ENCODE assay signal across 26 mouse cellular contexts in the genomic region with DNA sequence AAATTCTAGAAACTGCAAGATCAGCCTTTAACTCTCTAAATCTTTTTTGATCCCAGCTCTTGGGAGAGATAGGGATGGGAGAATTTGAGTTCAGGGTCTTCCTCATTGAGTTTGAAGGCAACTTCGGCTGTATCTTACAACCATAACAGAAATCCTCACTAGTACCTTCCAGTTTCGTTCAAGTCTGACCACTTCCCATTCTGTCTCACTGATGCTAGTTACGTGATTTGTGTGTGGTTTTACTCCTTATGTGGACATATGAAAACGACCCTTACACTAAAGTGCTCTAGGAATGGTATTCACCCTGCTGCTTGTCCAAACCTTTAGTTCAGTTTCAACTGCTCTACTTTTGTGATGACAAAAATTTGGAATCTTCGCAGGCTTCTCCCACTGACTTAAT. TPM values are rescaled to one million over a fixed set of nuclear protein-coding genes. Genes with fewer than 3 reads are reported as not detected.
A peak's percentile ranks its signal among the peaks of the same experiment; 100 is the strongest.
DNase-seq lines count a peak whose midpoint lies in the region; ATAC-seq and TF ChIP-seq lines count a peak whose summit lies in the region.
"Had no signal": no experiment of that assay in that cellular context is flagged by ENCODE, and none has a peak within 500 bp of the region (broad histone marks: within the 10 kb centered on the region; RNA-seq: fewer than 3 reads in every experiment).

No protein-coding gene starts in this region.

- no peak for TF ChIP-seq RAD21 in CH12.LX (IDR thresholded peaks at IDR 0.05; ENCODE audit: low read depth, low read length)

- TF ChIP-seq POLR2A in CH12.LX (IDR thresholded peaks at IDR 0.05; ENCODE audit: low read depth, low read length): no peak

- H3K9ac ChIP-seq in midbrain, postnatal 0 days (replicated peaks; ENCODE audit: low read length, poor library complexity, severe bottlenecking): no peak overlapping the region
- H3K9ac ChIP-seq in CH12.LX (ENCODE audit: insufficient read depth, low read depth): no peak overlapping the region
- no peak overlapping the region for H3K9ac ChIP-seq in midbrain, embryonic 14.5 days (replicated peaks; ENCODE audit: low read length)
- H3K9ac ChIP-seq: heart, embryonic 15.5 days; hindbrain, embryonic 14.5 days; liver, postnatal 0 days had no signal

- WGBS in midbrain, embryonic 10.5 days: 92% methylated on average over 5 of the region's 5 CpGs
- WGBS in midbrain, postnatal 0 days: 89% methylated on average over 5 of the region's 5 CpGs
- 91% methylated on average over 5 of the region's 5 CpGs for WGBS in midbrain, embryonic 14.5 days

- DNase-seq in midbrain, embryonic 10.5 days (ENCODE audit: low spot score): no peak
- DNase-seq in midbrain, postnatal 0 days (ENCODE audit: low spot score): no peak
- DNase-seq in 416B (ENCODE audit: low read depth) (peak; percentile 12), CH12.LX (ENCODE audit: extremely low read depth) (no peak)
- DNase-seq in midbrain, embryonic 14.5 days: no peak
- no peak for DNase-seq in right cerebral cortex, postnatal 36 days (ENCODE audit: low spot score in 2 of 2)
- no peak for DNase-seq in cerebellum, postnatal 10 days
- DNase-seq: adrenal gland, postnatal 25 days; cerebellum, adult 8-10 months; gastrocnemius, adult 2 months; heart, postnatal 36 days; kidney, adult 8-10 months; kidney, postnatal 25 days; liver; liver, postnatal 0 days; right cerebral cortex, adult 18-20 months had no signal

- H3K79me2 ChIP-seq in CH12.LX (replicated peaks; ENCODE audit: control insufficient read depth, extremely low read depth, insufficient read depth, poor library complexity, severe bottlenecking): 0 out of 2 replicates have a peak, but pooled peaks cover 2% of the 10 kb centered on the region

- H3K27ac ChIP-seq in midbrain, embryonic 10.5 days (replicated peaks): no peak overlapping the region
- H3K27ac ChIP-seq in midbrain, postnatal 0 days (ENCODE audit: low read depth, low read length): no peak overlapping the region
- no peak overlapping the region for H3K27ac ChIP-seq in CH12.LX (ENCODE audit: insufficient read depth, low read depth)
- H3K27ac ChIP-seq in midbrain, embryonic 14.5 days (replicated peaks; ENCODE audit: low read depth, low read length): no peak overlapping the region
- H3K27ac ChIP-seq: forebrain, embryonic 13.5 days; gastrocnemius, adult 2 months; heart, embryonic 15.5 days; hindbrain, embryonic 14.5 days; layer of hippocampus, adult 2 months; limb, embryonic 10.5 days; stomach, postnatal 0 days had no signal

- peaks cover 35% of the 10 kb centered on the region for H3K4me1 ChIP-seq in midbrain, embryonic 10.5 days
- peaks cover 10% of the 10 kb centered on the region; the same call in 1 of the 2 replicates for H3K4me1 ChIP-seq in midbrain, postnatal 0 days (ENCODE audit: insufficient read depth, low read length)
- H3K4me1 ChIP-seq in CH12.LX (ENCODE audit: control insufficient read depth in 1 of 2, insufficient read depth in 2 of 2): peaks cover 6 to 31% of the 10 kb centered on the region in 2 experiments
- peaks cover 21% of the 10 kb centered on the region for H3K4me1 ChIP-seq in midbrain, embryonic 14.5 days (ENCODE audit: control insufficient read depth, insufficient read depth, low read length)

- in situ Hi-C loops in CH12.LX (cut with MboI; ENCODE audit: low pct_ligation_motif_present, low pct_unique_long_range_greater_than_20kb, low sequenced_read_pairs): no loop called here

- H3K27me3 ChIP-seq in midbrain, embryonic 10.5 days (ENCODE audit: low read depth, poor library complexity, severe bottlenecking): no peaks in the 10 kb centered on the region
- H3K27me3 ChIP-seq in midbrain, postnatal 0 days (ENCODE audit: insufficient read depth, low read length): no peaks in the 10 kb centered on the region
- H3K27me3 ChIP-seq in CH12.LX (replicated peaks): no peaks in the 10 kb centered on the region
- no peaks in the 10 kb centered on the region for H3K27me3 ChIP-seq in midbrain, embryonic 14.5 days (ENCODE audit: control insufficient read depth, insufficient read depth, low read length)
- H3K27me3 ChIP-seq: forebrain, embryonic 13.5 days had no signal

- peaks cover 40% of the 10 kb centered on the region for H3K36me3 ChIP-seq in midbrain, embryonic 10.5 days
- no peaks in the 10 kb centered on the region for H3K36me3 ChIP-seq in midbrain, postnatal 0 days (ENCODE audit: insufficient read depth, low read length)
- peaks cover 2 to 11% of the 10 kb centered on the region in 2 experiments for H3K36me3 ChIP-seq in CH12.LX (replicated peaks in 1 of 2; ENCODE audit: control insufficient read depth in 1 of 2, insufficient read depth in 1 of 2, low read length in 1 of 2)
- H3K36me3 ChIP-seq in midbrain, embryonic 14.5 days (ENCODE audit: control insufficient read depth, insufficient read depth, low read length): peaks cover 4% of the 10 kb centered on the region; the same call in 1 of the 2 replicates

- H3K4me2 ChIP-seq in midbrain, postnatal 0 days (ENCODE audit: low read depth, low read length, poor library complexity, severe bottlenecking): no peak overlapping the region
- peak overlapping the region; percentile 98 for H3K4me2 ChIP-seq in CH12.LX (ENCODE audit: insufficient read depth, low read depth, poor library complexity, severe bottlenecking)
- peak overlapping the region; percentile 72 for H3K4me2 ChIP-seq in midbrain, embryonic 14.5 days (ENCODE audit: low read length)
- H3K4me2 ChIP-seq: heart, embryonic 15.5 days had no signal

- peak overlapping the region; percentile 82; the same call in 1 of the 2 replicates for H3K4me3 ChIP-seq in midbrain, embryonic 10.5 days
- H3K4me3 ChIP-seq in midbrain, postnatal 0 days (ENCODE audit: low read depth, low read length): no peak overlapping the region
- no peak overlapping the region for H3K4me3 ChIP-seq in CH12.LX (replicated peaks in 1 of 3; ENCODE audit: low read depth in 2 of 3, low read length in 2 of 3, poor library complexity in 1 of 3)
- no peak overlapping the region for H3K4me3 ChIP-seq in midbrain, embryonic 14.5 days (replicated peaks; ENCODE audit: low read depth, low read length)
- H3K4me3 ChIP-seq: forebrain, embryonic 13.5 days; gastrocnemius, adult 2 months; heart, embryonic 15.5 days; layer of hippocampus, adult 2 months; limb, embryonic 10.5 days had no signal

- no peak for TF ChIP-seq EP300 in CH12.LX (IDR thresholded peaks at IDR 0.05; ENCODE audit: low read length)

- dilution Hi-C loops in CH12.LX (cut with MboI; ENCODE audit: extremely low pct_ligation_motif_present, extremely low pct_unique_long_range_greater_than_20kb, low sequenced_read_pairs): no loop called here

- no peak for ATAC-seq in midbrain, postnatal 0 days (ENCODE audit: low FRiP score)
- ATAC-seq in midbrain, embryonic 14.5 days (ENCODE audit: low FRiP score, low TSS enrichment): no peak
- ATAC-seq: forebrain, embryonic 13.5 days; liver, postnatal 0 days; lung, postnatal 0 days had no signal

- no peaks in the 10 kb centered on the region for H3K9me3 ChIP-seq in midbrain, embryonic 10.5 days (replicated peaks)
- no peaks in the 10 kb centered on the region for H3K9me3 ChIP-seq in midbrain, postnatal 0 days (ENCODE audit: low read length)
- H3K9me3 ChIP-seq in CH12.LX (replicated peaks; ENCODE audit: low read length): no peaks in the 10 kb centered on the region
- no peaks in the 10 kb centered on the region for H3K9me3 ChIP-seq in midbrain, embryonic 14.5 days (ENCODE audit: control insufficient read depth, low read length)
- H3K9me3 ChIP-seq: forebrain, embryonic 13.5 days; heart, embryonic 15.5 days; limb, embryonic 10.5 days had no signal

- no peak for TF ChIP-seq CTCF in midbrain, postnatal 0 days (IDR thresholded peaks at IDR 0.05)
- no peak for TF ChIP-seq CTCF in CH12.LX (conservative IDR thresholded peaks at IDR 0.05 in 1 of 2, IDR thresholded peaks at IDR 0.05 in 1 of 2; ENCODE audit: low read depth in 2 of 2, low read length in 2 of 2)

RNA-seq across cellular contexts. Expression of gene Taf13, which starts 2.5 kb away (rescaled TPM):
- polyA plus RNA-seq in midbrain, embryonic 10.5 days (2016; fragmentation: Nextera tagmentation; extraction: Ambion mirVana): 72.9 and 78.3 TPM in 2 replicates
- 7.0 and 11.3 TPM in 2 replicates for total RNA-seq in midbrain, postnatal 0 days (2014; rRNA removed)
- 43.2 and 44.1 TPM in 2 replicates for polyA plus RNA-seq in midbrain, postnatal 0 days (2015; fragmentation: Nextera tagmentation; extraction: Ambion mirVana)
- total RNA-seq in CH12.LX (2012; rRNA removed): 9.6 and 10.0 TPM in 2 replicates
- 10.3 and 12.0 TPM in 2 replicates for total RNA-seq in CH12.LX (2014; rRNA removed)
- polyA plus RNA-seq in CH12.LX (2012; ENCODE audit: insufficient read length, low read depth): 19.7 and 20.9 TPM in 2 replicates
- 63.4 and 63.6 TPM in 2 replicates for polyA plus RNA-seq in midbrain, embryonic 14.5 days (2014; fragmentation: Nextera tagmentation; extraction: Ambion mirVana)

RNA-seq across cellular contexts. Expression of gene Tmem167b, which starts 11.8 kb away (rescaled TPM):
- polyA plus RNA-seq in midbrain, embryonic 10.5 days (2016; fragmentation: Nextera tagmentation; extraction: Ambion mirVana): 38.6 and 50.8 TPM in 2 replicates
- total RNA-seq in midbrain, postnatal 0 days (2014; rRNA removed): 35.6 and 50.2 TPM in 2 replicates
- 40.4 and 41.7 TPM in 2 replicates for polyA plus RNA-seq in midbrain, postnatal 0 days (2015; fragmentation: Nextera tagmentation; extraction: Ambion mirVana)
- 11.3 and 12.0 TPM in 2 replicates for total RNA-seq in CH12.LX (2012; rRNA removed)
- total RNA-seq in CH12.LX (2014; rRNA removed): 18.4 and 18.7 TPM in 2 replicates
- 13.1 and 14.4 TPM in 2 replicates for polyA plus RNA-seq in CH12.LX (2012; ENCODE audit: insufficient read length, low read depth)
- polyA plus RNA-seq in midbrain, embryonic 14.5 days (2014; fragmentation: Nextera tagmentation; extraction: Ambion mirVana): 45.5 and 63.0 TPM in 2 replicates

RNA-seq across cellular contexts. Expression of gene Wdr47, which starts 17.1 kb away (rescaled TPM):
- 23.6 and 36.5 TPM in 2 replicates for polyA plus RNA-seq in midbrain, embryonic 10.5 days (2016; fragmentation: Nextera tagmentation; extraction: Ambion mirVana)
- total RNA-seq in midbrain, postnatal 0 days (2014; rRNA removed): 77.6 and 84.9 TPM in 2 replicates
- polyA plus RNA-seq in midbrain, postnatal 0 days (2015; fragmentation: Nextera tagmentation; extraction: Ambion mirVana): 80.1 and 86.0 TPM in 2 replicates
- total RNA-seq in CH12.LX (2012; rRNA removed): 2.2 and 2.4 TPM in 2 replicates
- 1.7 and 2.7 TPM in 2 replicates for total RNA-seq in CH12.LX (2014; rRNA removed)
- 2.7 and 4.6 TPM in 2 replicates for polyA plus RNA-seq in CH12.LX (2012; ENCODE audit: insufficient read length, low read depth)
- 83.3 and 123 TPM in 2 replicates for polyA plus RNA-seq in midbrain, embryonic 14.5 days (2014; fragmentation: Nextera tagmentation; extraction: Ambion mirVana)

RNA-seq across cellular contexts. Expression of gene 5330417C22Rik, which starts 37.7 kb away (rescaled TPM):
- 2.6 and 3.2 TPM in 2 replicates for polyA plus RNA-seq in midbrain, embryonic 10.5 days (2016; fragmentation: Nextera tagmentation; extraction: Ambion mirVana)
- 10.1 and 16.1 TPM in 2 replicates for total RNA-seq in midbrain, postnatal 0 days (2014; rRNA removed)
- polyA plus RNA-seq in midbrain, postnatal 0 days (2015; fragmentation: Nextera tagmentation; extraction: Ambion mirVana): 19.8 and 22.9 TPM in 2 replicates
- total RNA-seq in CH12.LX (2012; rRNA removed): 0.13 and 0.17 TPM in 2 replicates
- 0.05 TPM in 1 of 2 replicates, not detected in the other for total RNA-seq in CH12.LX (2014; rRNA removed)
- polyA plus RNA-seq in CH12.LX (2012; ENCODE audit: insufficient read length, low read depth): 0.26 and 0.27 TPM in 2 replicates
- 18.8 and 21.8 TPM in 2 replicates for polyA plus RNA-seq in midbrain, embryonic 14.5 days (2014; fragmentation: Nextera tagmentation; extraction: Ambion mirVana)
- total RNA-seq: gastrocnemius, adult 2 months; heart, postnatal 36 days had no signal

RNA-seq across cellular contexts. Expression of gene 1700013F07Rik, which starts 40.1 kb away (rescaled TPM):
- 0.49 and 0.63 TPM in 2 replicates for polyA plus RNA-seq in midbrain, embryonic 10.5 days (2016; fragmentation: Nextera tagmentation; extraction: Ambion mirVana)
- 2.4 and 3.4 TPM in 2 replicates for total RNA-seq in midbrain, postnatal 0 days (2014; rRNA removed)
- polyA plus RNA-seq in midbrain, postnatal 0 days (2015; fragmentation: Nextera tagmentation; extraction: Ambion mirVana): 3.8 and 4.4 TPM in 2 replicates
- total RNA-seq in CH12.LX (2012; rRNA removed) (2.5 TPM in 1 of 2 replicates, not detected in the other), CH12.LX (2014; rRNA removed) (0.38 TPM in 1 of 2 replicates, not detected in the other)
- 0.94 TPM in 1 of 2 replicates, not detected in the other for polyA plus RNA-seq in CH12.LX (2012; ENCODE audit: insufficient read length, low read depth)
- polyA plus RNA-seq in midbrain, embryonic 14.5 days (2014; fragmentation: Nextera tagmentation; extraction: Ambion mirVana): 1.6 and 1.9 TPM in 2 replicates
- total RNA-seq: adrenal gland, postnatal 25 days; gastrocnemius, adult 2 months; gastrocnemius, postnatal 4 days; heart, postnatal 36 days had no signal
- polyA plus RNA-seq: embryonic facial prominence, embryonic 11.5 days; intestine, embryonic 14.5 days; liver, postnatal 0 days had no signal
